Mouse (Mus musculus): ENCODE measurements around the gene Lix1l.
A peak's percentile ranks its signal among the peaks of the same experiment; 100 is the strongest.
"Not testable (repeated sequence)": the region's sequence is repeated elsewhere in the genome, so short reads cannot be mapped to it uniquely, and the experiment has no call there.

The Lix1l gene

DNA sequence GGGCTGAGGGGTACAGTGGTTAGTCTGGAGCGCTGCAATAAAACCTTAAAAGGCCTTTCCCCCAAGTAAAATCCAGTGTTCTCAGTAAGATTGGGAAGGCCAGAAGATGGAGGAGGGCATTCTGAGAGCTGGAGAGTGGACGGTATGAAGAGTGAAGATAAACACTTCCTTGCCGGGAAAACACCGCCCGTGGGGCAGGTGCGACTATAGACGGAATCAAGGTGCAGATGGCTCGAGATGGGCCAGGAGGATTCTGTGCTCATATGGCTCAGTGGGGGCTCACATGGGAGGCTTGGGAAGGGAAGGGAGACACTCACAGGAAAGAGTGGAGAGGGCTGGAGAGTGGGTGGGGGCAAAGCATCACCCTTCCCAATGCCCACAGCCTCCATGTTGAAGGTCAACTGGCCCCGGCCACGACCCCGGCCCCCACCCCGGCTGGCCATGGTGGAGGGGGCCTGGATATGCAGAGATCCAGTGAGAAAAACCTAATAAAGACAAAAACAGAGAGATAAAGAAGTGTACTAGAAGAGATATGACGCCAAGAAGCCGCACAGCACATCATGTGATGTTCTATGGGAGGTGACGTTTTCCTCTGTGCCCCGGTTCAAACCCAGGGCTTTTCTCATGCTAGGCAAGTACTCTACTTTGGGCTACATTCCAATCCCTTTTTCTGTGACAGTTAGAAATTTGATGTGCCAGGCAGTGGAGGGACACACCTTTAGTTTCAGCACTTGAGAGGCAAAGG is 19.0 kb upstream of the Lix1l start:
- DNase-seq (ENCODE audit: low spot score in 2 of 2): no peak

DNA sequence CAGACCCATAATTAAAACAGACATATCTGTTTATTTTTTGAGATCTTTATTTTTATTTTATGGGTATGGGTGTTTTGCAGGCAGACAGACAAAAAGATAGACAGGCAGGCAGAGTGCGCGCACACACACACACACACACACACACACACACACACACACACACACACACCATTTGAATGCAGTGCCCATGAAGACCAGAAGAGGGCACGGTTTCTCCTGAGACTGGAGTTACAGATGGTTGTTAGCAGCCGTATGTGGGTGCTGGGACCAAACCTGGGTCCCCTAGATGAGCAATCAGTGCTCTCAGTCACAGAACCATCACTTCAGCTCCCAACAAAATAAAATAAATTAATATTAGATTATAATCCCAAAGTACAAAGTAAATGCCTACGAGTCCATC is 17.6 kb upstream of the Lix1l start:
- DNase-seq (ENCODE audit: low spot score in 2 of 2): no peak

DNA sequence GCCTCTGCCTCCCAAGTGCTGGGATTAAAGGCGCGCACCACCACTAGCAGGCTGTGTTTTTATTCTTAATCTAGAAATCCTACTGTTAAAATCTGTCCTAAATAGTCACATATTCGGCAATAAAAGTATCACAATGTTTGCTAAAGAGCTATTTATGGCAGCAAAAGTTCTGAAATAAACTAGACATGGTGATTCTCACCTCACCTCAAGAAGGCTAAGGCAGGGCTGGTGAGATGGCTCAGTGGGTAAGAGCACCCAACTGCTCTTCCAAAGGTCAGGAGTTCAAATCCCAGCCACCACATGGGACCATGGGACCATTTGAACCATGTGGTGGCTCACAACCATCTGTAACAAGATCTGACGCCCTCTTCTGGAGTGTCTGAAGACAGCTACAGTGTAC is 10.3 kb upstream of the Lix1l start:
- DNase-seq (ENCODE audit: low spot score in 2 of 2): no peak

DNA sequence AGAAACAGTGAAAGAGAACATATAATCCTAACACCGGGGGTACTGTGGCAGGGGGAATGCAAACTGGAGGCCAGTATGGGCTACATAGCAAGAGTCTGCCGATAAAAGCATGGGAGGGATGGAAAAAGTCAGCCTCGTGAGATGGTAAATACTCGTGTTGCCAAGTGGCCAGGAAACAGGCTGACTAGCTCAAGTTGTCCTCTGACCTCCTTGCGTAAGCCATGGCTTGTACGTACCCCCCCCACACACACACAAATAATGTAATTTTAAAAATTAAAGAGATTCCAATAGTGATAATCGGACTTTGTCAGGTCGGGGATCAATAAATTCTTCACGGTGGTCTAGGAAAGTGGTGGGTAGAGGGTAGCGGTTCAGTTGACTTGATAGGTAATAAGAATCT is 7.6 kb upstream of the Lix1l start:
- no peak for DNase-seq (ENCODE audit: low spot score in 2 of 2)

DNA sequence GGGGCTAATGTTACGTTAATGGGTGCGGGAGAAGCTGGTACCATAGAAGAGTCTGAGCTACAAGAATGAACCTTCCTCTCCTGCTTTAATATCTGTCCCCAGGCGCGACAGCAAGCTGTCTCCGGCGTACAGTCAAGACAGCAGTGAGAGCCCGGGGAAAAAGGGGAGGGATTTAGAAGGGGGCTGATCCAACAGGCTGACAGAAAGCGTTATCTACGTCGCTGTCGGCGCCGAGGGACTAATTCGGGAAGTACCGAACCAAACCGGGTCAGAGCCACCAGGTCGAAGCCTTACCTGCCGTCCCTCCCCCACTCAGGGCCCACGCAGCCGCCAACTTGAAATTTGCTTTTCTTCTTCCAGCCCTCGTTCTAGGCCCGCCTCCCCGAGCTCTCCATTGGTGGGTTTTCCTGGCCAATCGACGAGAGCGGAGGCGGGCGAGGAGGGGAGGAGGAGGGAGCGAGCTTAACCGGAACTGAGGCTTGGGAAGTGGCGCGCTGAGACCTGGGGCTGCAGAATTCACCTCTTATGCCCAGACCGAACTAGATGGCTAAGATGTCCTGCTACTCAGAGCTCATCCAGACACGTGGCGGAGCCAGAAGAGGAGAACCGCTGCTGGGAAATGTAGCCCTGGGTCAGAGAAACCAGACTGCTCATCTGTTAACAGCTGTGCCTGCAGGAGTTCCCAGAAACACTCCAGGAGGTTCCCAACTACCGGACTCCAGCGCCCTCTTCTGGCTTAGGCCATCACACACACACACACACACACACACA is 7.0 kb upstream of the Lix1l start, which contains the start of gene Polr3gl:
Gene Polr3gl, minus strand, starts transcription at position 392 of the 771 bp plus-strand sequence.
- peak; percentile 94 to 96 for DNase-seq (ENCODE audit: low spot score in 2 of 2)

DNA sequence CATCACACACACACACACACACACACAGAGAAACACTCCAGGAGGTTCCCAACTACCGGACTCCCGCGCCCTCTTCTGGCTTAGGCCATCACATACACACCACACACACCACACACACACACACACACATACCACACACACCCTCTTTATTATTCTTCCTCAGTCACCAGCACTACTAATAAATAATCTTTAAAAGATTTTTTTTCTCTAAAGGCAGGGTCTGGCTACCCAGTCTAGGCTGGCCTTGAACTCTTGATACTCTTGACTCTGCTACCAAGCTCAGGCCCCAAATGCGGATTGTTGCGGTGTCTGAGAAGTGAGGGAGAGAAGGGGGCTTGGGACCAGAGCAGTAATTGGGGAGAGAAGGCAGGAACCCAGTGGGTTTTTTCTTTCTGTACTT is 6.1 kb upstream of the Lix1l start:
- DNase-seq (ENCODE audit: low spot score in 2 of 2): no peak

DNA sequence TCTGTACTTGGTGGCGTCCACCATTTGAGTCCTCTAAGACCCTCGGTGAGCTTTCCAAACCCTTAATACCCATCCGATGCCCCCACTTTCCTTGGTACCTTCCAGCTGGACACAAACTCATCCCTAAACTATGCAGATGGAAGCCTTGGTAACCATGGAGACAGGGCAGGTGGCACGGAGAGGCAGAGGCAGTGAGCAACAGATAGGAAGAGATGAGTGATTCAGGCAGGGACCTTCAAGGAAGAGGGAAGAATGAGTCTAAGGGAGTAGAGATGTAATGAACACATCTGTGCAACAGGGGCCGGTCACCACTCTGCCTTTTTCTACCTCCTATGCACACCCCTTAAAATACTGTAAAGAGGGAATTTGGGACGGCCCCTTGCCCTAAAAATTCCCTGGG is 5.3 kb upstream of the Lix1l start:
- DNase-seq (ENCODE audit: low spot score in 2 of 2): no peak

DNA sequence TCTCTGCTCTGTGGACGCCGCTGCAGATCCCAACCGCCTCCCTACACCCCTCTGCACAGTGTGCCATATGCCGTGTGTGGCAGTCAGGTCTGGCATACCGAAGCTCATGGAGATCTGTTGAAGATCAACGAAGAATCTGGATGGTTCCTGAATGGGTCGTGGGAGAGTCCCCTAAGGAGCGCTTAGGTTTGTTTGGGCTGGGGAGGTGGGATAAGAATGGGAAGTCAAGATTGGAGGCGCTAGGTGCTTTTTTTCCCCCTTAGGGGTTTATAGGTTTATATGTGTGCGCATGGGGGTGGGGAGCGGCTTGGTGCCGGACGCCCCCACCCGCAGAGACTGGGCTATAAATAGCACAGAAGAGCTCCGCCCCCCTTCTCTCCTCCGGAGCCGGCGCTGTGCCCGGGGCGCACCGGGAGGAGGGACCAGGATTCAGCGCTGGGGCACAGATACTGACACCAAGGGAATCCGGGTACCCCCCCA is 4.7 kb upstream of the Lix1l start, which contains the start of gene Ankrd34a:
Gene Ankrd34a, plus strand, starts transcription at position 409 of the 480 bp plus-strand sequence.
- DNase-seq (ENCODE audit: low spot score in 2 of 2): peak in 1 of 2 experiments; percentile 22

DNA sequence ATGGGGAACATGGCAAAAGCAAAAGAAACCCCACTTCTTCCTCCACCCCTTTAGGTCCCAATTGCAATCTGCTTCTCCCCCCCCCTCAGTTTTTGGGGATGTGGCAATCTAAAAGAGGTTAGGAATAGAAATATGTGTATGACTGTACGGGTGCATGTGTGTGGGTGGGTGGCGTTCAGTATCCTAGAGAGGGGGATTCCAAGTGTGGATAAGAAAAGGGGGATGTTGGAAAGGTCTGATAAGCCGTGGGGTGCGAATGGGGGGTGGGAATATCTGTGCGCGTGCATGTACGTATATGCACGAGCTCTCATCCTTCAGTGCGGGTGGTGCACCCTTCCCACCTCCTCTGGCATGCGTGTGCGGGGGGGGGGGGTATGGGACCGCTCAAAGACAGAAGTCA is 4.1 kb upstream of the Lix1l start:
- no peak for DNase-seq (ENCODE audit: low spot score in 2 of 2)

DNA sequence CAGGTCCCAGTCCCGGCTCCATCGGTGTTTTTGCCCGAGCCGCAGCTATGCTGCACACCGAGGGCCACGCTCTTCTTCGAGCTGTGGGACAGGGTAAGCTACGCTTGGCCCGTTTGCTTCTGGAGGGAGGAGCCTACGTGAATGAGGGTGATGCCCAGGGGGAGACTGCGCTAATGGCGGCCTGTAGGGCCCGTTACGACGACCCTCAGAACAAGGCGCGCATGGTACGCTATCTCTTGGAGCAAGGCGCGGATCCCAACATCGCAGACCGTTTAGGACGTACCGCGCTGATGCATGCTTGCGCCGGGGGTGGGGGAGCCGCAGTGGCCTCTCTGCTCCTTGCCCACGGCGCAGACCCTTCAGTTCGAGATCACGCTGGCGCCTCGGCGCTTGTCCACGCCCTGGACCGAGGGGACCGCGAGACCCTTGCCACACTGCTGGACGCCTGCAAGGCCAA is 3.5 kb upstream of the Lix1l start:
- DNase-seq (ENCODE audit: low spot score in 2 of 2): peak; percentile 9 to 19

DNA sequence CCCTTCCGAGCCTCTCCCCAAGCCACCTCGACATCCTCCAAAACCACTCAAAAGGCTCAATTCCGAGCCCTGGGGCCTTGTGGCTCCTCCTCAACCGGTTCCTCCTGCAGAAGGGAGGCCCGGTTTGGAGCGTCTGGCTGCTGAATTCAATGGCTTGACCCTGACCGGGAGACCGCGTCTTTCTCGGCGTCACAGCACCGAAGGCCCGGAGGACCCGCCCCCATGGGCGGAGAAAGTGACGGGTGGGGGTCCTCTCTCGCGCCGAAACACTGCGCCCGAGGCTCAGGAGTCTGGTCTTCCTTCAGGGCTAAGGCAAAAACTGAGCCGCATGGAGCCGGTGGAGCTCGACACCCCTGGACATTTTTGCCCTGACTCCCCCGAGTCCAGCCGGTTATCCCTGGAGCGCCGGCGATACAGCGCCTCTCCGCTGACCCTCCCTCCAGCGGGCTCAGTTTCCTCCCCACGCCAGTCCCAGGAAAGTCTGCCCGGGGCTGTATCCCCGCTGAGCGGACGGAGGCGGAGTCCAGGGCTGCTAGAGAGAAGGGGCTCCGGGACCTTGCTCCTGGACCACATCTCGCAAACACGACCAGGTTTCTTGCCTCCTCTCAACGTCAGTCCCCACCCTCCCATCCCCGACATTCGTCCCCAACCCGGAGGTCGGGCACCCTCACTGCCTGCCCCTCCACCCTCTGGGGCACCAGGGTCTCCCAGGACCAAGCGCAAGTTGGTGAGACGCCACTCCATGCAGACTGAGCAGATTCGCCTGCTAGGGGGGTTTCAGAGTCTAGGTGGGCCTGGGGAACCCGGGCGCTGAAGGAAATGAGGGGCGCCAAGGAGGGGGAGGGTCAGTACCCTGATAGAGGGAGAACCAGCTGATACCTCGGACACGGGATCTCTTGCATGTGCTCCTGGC is 2.5 kb upstream of the Lix1l start:
- DNase-seq (ENCODE audit: low spot score in 2 of 2): peak; percentile 11 to 29

DNA sequence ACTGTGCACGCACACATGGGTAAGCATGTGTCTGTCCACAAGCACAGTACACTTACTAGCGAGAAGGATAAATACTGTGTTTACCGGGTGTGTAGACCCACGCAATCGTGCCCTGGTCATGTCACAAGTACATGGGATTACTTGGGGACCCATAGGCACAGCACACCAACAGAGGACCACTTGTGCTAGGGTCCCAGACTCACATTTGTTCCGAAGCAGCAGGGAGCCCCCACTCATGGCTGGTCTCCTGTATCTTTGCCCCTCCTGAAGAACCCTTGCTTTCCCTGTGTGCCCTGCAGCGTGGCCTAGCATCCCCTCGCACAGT is 1.9 kb upstream of the Lix1l start:
- DNase-seq (ENCODE audit: low spot score in 2 of 2): no peak

DNA sequence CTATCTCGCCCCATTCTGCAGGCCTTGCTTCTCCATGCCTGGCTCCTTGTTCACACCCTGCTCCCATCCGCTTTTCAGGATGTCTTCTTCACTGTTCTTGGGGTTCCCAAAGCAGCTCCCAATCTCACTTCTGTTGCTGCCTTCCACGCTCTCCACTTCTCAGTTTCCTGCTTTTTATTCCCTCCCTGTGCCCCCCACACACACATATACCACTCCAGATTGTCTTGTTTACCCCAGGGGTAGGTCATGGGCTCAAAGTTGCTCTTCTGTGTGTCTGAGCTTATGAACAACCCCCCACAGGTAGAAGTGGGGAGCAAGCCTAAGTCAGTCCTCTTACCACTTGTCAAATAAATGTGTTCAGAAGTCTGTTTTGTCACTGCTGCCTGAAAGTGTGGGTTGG is 1.5 kb upstream of the Lix1l start:
- DNase-seq (ENCODE audit: low spot score in 2 of 2): no peak

DNA sequence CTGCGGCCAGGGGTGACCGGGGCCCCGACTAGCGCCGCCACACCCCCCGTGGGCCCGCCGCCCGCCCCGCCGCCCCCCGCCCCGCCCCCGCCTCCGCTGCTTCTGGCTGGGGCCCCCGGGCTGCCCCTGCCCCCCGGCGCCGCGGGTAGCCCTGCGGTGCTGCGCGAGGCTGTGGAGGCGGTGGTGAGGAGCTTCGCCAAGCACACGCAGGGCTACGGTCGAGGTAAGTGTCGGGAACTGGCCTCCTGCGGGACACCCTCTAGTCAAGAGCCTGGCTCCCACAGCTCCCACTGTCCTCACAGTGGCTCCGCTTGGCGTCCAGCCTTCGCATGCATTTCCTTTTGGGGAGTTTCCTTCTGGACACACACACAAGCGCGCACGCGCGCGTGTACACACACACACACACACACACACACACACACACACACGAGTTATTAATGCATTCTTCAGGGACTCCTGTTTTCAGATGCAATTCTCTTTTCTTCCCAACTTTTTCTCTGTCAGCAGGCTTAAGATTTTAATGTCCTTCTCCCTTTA is 370 bp downstream of the Lix1l start:
- peak; percentile 11 to 37 for DNase-seq (ENCODE audit: low spot score in 2 of 2)

DNA sequence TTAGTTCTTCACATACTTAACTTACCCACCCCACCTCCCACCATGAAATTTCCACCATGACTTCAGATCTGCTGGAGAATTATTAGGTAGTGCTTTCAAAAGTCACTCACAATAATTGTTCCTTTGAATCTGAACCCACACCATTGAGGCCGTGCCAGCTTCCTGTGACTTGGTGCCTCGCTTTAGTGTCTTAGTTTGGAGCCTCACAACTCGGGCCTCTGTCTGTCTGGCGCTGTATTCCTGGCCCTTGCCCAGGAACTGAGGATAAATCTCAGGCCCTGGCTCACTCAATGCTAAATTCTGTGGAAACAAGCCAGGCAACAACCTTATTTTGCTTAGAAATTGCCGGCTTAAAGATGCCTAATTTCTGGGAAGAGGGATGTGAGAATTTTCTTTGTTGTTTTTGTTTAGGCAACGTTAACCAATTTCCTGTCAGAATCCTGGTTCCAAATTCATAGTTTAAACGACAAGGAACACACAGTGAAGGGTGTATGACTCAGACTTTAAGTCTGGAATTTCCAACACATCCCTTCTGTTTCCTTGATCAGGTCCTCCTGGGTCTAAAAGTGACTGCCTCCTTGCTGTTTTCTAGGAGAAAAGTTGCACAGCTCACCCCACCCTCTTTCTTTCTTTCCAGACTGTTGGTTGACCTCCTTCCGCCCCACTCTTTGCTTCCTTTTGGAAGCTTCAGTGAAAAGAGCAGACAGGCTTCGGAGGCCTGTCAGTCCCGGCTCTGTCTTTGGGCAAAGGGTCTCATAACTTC is 1.2 kb downstream of the Lix1l start:
- no peak for DNase-seq (ENCODE audit: low spot score in 2 of 2)

DNA sequence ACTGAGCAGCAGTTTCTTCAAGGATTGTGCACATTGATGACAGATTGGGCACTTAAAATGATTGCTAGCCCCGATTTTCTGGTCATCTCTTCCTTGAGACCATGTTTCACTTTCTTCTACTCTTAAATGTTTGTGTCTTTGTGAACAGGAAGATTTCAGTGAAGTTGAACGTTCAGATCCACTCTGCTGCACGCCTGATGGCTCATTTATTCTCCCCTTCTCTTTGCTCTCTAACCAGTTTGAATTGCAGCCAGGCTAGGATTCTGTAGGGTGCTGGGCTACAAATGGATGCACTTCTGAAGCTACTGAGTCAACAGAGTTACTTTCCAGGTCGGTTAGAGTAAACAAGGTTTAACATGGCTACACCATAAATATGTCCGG is 1.7 kb downstream of the Lix1l start:
- DNase-seq (ENCODE audit: low spot score in 2 of 2): no peak

DNA sequence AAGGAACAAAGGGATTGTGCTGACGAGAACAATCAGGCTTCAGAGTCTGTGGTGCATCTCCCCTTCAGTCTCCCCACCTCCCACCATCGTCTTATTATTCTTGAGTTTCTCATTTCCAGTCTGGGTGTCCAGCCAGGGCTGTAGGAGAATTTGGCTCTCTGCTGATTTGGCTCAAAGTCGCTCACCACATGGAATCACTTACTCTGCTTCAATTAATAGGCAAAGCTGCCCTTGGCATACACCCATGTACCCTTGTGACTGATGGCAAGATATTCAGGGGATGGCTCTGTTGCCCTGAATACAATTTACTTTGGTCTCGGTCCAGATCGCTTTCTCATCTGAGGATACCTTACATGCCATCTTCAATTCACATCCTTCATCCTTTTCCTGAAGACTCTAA is 2.4 kb downstream of the Lix1l start:
- DNase-seq (ENCODE audit: low spot score in 2 of 2): no peak

DNA sequence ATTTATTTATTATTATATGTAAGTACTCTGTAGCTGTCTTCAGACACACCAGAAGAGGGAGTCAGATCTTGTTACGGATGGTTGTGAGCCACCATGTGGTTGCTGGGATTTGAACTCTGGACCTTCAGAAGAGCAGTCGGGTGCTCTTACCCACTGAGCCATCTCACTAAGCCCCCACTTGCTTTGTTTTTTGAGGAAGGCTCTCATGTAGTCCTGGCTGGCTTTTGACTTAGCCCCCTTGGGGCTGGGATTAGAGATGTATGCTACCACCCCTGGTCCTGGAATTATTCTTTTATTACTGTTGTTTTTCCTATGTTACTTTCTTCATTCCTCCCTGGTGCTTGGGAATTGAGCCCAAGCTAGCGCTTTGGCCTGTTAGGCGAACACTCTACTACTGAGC is 5.1 kb downstream of the Lix1l start:
- not testable (repeated sequence) for DNase-seq (ENCODE audit: low spot score in 2 of 2)

DNA sequence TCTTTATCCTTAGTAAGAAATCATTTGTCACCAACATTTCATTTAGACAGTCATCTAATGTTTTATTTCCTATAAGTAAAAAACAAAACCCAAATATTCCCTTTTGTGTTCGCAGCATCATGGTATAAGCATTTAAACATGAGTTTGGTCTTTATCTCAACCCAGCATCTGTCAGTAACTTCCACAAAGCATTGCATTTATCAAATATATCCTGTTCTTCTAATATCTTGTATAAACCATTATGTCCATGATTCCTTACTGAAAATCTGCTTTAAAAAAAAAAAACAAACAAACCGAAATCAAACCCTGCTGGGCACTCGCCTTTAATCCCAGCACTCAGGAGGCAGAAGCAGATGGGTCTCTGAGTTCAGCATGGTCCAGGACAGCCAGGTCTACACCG is 5.7 kb downstream of the Lix1l start:
- no peak for DNase-seq (ENCODE audit: low spot score in 2 of 2)

DNA sequence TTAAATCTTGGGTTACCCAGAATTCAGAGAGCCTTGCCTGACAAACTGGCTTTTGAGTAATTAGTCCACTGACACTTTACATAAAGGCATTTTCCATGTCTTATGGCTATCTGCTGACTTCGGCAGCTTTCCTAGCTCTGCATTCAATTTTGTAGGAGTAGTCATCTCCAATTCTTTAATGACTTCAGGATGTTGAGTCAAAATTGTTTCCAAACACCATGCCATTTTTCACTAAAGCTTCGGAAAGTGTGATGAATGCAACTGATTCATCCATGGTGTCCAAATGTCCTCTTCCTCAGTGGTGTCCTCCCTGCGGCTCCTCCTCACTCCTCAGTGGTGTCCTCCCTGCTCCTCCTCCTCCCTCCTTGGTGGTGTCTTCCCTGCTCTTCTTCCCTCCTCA is 17.0 kb downstream of the Lix1l start:
- no peak for DNase-seq (ENCODE audit: low spot score in 2 of 2)

DNA sequence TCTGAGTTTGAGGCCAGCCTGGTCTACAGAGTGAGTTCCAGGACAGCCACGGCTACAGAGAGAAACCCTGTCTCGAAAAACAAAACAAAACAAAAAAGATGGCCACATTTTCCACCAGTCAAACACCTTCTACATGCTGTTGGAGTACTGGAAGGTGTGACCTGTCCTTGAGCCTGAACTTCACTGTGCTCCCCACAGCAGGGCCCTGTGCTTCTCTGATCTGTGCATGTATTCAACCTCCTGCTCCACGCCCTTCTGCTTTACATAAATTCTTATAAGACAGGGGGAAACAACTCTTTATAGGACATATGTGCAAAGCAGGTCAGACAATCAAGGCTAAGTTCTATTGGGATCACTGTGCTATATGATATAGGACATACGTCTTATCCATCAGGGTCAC is 22.3 kb downstream of the Lix1l start:
- DNase-seq (ENCODE audit: low spot score in 2 of 2): no peak
